Mouse (Mus musculus): ENCODE data around the gene 1700028P14Rik. TPM values are rescaled to one million over a fixed set of nuclear protein-coding genes. Genes with fewer than 3 reads are reported as not detected.

The 1700028P14Rik gene
- polyA plus RNA-seq, 1 experiment from 2014 or later: 3.0 TPM

DNA sequence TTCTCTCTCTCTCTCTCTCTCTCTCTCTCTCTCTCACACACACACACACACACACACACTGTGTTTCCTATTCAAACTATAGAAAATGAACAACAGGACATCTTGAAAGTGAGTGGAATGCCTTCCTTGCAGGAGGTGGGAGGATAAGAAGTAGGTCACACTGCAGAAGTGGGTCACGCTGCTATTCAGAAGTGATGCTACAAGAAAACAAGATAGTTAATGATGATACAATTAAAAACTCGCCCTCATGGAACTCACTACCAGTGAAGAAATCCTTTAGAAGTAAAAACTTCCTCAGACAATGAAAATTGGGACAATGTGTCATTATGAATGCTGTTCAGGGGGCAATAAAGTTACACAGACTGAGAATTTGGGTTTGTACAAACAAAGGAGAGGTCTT is 20.4 kb upstream of the 1700028P14Rik start:
- 62% methylated on average over 2 of the region's 2 CpGs for WGBS

DNA sequence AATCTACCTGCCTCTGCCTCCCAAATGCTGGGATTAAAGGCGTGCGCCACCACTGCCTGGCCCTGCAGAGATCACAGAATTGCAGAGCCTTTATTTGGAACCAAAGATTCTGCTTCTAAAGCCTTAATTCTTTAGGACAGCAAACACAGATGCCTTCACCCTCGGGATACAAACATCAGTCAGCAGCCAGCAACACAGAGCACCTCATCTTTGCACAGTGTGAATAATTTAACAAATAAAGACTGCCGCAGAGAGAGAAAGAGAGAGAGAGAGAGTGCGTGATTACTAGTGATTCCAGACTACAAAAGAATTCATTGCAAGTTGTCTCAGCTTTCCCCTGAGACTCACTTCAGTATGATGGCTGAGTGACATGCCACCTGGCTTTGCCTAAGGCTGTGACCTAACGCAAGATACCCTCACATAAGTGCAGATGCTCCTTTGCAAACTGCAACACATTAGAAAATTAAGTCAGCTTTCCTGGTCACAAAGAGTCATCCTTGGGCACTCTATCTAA is 15.6 kb upstream of the 1700028P14Rik start:
- H3K9ac ChIP-seq (ENCODE audit: low read depth, low read length): no peak overlapping the region
- no peaks in the 10 kb centered on the region for H3K9me3 ChIP-seq (ENCODE audit: control insufficient read depth, low read length)
- H3K4me2 ChIP-seq (ENCODE audit: low read length): no peak overlapping the region
- H3K4me1 ChIP-seq (ENCODE audit: control insufficient read depth, insufficient read depth, low read depth, low read length): no peaks in the 10 kb centered on the region
- H3K4me3 ChIP-seq (ENCODE audit: low read length): no peak overlapping the region
- H3K27me3 ChIP-seq (replicated peaks; ENCODE audit: control insufficient read depth, insufficient read depth, low read length): no peaks in the 10 kb centered on the region
- WGBS: 49% methylated on average over 6 of the region's 6 CpGs
- no peaks in the 10 kb centered on the region for H3K36me3 ChIP-seq (ENCODE audit: control insufficient read depth, insufficient read depth, low read length)
- H3K27ac ChIP-seq (ENCODE audit: low read depth, low read length): no peak overlapping the region
- no peak for ATAC-seq

More for the DNA sequence above, 20.4 kb upstream of the 1700028P14Rik start:
- no peak overlapping the region for H3K4me3 ChIP-seq (ENCODE audit: low read length)
- H3K9me3 ChIP-seq (ENCODE audit: control insufficient read depth, low read length): no peaks in the 10 kb centered on the region
- no peak for ATAC-seq
- no peaks in the 10 kb centered on the region for H3K36me3 ChIP-seq (ENCODE audit: control insufficient read depth, insufficient read depth, low read length)
- H3K27me3 ChIP-seq (replicated peaks; ENCODE audit: control insufficient read depth, insufficient read depth, low read length): no peaks in the 10 kb centered on the region
- H3K4me2 ChIP-seq (ENCODE audit: low read length): no peak overlapping the region
- H3K27ac ChIP-seq (ENCODE audit: low read depth, low read length): no peak overlapping the region
- no peak overlapping the region for H3K9ac ChIP-seq (ENCODE audit: low read depth, low read length)
- H3K4me1 ChIP-seq (ENCODE audit: control insufficient read depth, insufficient read depth, low read depth, low read length): no peaks in the 10 kb centered on the region

DNA sequence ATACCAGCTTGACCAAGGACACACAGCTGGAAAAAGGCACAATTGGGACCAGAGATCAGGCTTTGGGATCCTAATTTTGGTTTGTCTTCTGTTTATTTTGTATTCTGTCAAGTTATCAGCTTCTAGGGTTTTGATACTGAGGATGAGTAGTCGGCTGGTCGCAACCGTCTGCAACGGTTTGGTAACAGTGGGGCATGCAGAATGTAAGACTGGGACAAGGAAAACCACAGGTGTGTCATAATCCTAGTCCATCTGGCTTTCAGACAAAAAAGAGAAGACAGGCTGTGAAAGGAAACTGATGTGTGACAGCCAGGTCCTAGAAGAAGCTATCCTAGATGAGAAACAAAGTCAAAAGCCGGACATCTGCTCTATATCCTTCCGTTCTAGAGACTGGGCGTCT is 11.5 kb upstream of the 1700028P14Rik start:
- ATAC-seq: no peak
- WGBS: 95% methylated on average over 7 of the region's 7 CpGs
- Histone ChIP-seq H3K9ac (ENCODE audit: low read depth, low read length) (no peak overlapping the region), H3K27me3 (replicated peaks; ENCODE audit: control insufficient read depth, insufficient read depth, low read length) (no peaks in the 10 kb centered on the region), H3K27ac (ENCODE audit: low read depth, low read length) (no peak overlapping the region), H3K4me2 (ENCODE audit: low read length) (no peak overlapping the region), H3K9me3 (ENCODE audit: control insufficient read depth, low read length) (no peaks in the 10 kb centered on the region), H3K4me3 (ENCODE audit: low read length) (no peak overlapping the region), H3K4me1 (ENCODE audit: control insufficient read depth, insufficient read depth, low read depth, low read length) (no peaks in the 10 kb centered on the region), H3K36me3 (ENCODE audit: control insufficient read depth, insufficient read depth, low read length) (no peaks in the 10 kb centered on the region)

DNA sequence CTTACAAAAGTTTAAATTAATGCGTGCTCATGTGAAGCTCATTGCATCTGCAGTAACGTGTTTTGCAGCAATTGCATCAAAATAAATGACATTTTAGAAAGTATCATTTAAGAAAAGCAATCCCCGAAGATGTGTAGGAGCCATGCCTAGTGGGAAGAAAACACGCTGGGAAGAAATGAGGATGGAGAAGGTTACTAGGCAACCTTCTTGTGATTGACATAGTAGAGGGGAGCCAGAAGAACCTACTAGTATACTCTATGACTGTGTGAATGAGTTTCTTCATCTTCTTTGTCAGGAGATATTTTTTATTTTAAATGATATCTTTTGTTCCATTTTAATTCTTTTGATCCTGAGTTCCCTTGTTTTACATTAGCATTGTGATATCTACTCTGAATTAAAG is 5.7 kb upstream of the 1700028P14Rik start:
- H3K36me3 ChIP-seq (ENCODE audit: control insufficient read depth, insufficient read depth, low read length): no peaks in the 10 kb centered on the region
- H3K9me3 ChIP-seq (ENCODE audit: control insufficient read depth, low read length): no peaks in the 10 kb centered on the region
- WGBS: 73% methylated on average over 4 of the region's 4 CpGs
- no peak overlapping the region for H3K4me2 ChIP-seq (ENCODE audit: low read length)
- H3K9ac ChIP-seq (ENCODE audit: low read depth, low read length): no peak overlapping the region
- no peak for ATAC-seq
- no peak overlapping the region for H3K27ac ChIP-seq (ENCODE audit: low read depth, low read length)
- H3K4me1 ChIP-seq (ENCODE audit: control insufficient read depth, insufficient read depth, low read depth, low read length): no peaks in the 10 kb centered on the region
- no peaks in the 10 kb centered on the region for H3K27me3 ChIP-seq (replicated peaks; ENCODE audit: control insufficient read depth, insufficient read depth, low read length)
- H3K4me3 ChIP-seq (ENCODE audit: low read length): no peak overlapping the region

DNA sequence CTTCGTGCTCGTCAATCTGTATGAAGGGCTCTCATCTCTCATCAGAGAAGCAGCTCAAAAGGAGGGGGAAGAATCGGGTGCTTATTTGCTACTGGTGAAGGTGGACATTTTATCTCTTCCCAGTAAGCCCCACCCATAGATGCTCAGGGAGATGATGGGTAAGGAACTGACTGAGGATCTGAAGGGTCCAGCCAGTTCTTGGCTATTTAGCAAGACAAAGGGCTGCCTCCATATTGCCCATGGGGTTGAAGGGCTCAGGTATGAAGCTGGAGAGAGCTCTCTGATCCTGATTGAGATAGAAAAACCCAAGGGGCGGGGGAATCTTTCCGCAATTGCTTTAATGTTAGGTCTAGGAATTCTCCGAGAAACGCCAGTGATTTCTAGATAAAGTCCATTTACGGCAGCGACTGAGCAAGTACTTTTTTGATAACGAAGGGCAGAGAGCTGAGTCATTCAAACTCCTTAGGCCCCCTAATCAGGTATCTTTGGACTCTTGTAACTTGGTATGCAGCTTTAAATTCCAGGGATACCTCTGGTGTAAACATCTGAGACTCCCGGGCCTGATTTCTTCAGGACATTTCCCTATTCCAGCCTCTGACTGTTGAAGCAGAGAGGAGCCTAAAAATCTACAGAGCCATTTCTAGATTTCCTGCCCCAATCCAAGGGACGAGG is 4.8 kb upstream of the 1700028P14Rik start:
- Histone ChIP-seq H3K4me1 (ENCODE audit: control insufficient read depth, insufficient read depth, low read depth, low read length) (no peaks in the 10 kb centered on the region; the same call in 1 of the 2 replicates), H3K27ac (ENCODE audit: low read depth, low read length) (no peak overlapping the region), H3K4me3 (ENCODE audit: low read length) (no peak overlapping the region), H3K36me3 (ENCODE audit: control insufficient read depth, insufficient read depth, low read length) (no peaks in the 10 kb centered on the region), H3K9ac (ENCODE audit: low read depth, low read length) (no peak overlapping the region), H3K27me3 (replicated peaks; ENCODE audit: control insufficient read depth, insufficient read depth, low read length) (no peaks in the 10 kb centered on the region), H3K4me2 (ENCODE audit: low read length) (no peak overlapping the region), H3K9me3 (ENCODE audit: control insufficient read depth, low read length) (no peaks in the 10 kb centered on the region)
- no peak for ATAC-seq
- 75% methylated on average over 12 of the region's 12 CpGs for WGBS

DNA sequence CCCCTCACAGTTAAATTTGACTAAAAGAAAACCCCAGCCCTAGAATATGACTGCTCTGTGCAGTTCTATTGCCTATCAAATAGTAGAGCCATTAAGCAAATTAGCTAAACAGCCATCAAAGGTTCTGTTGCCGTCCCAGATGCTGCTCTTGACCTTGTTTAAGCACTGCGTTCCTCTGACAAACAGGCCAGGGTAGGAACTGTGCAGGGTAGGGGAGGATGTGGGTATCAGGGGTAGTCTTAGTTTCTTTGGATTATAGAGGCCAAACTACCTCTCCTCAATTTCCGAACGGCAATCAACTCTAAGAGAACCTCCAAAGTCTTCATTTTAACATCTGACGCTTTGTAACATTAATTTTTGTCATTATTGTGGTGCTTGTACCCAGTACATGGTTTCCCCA is 542 bp upstream of the 1700028P14Rik start:
- Histone ChIP-seq H3K9ac (ENCODE audit: low read depth, low read length) (no peak overlapping the region), H3K27ac (ENCODE audit: low read depth, low read length) (no peak overlapping the region), H3K27me3 (replicated peaks; ENCODE audit: control insufficient read depth, insufficient read depth, low read length) (no peaks in the 10 kb centered on the region), H3K36me3 (ENCODE audit: control insufficient read depth, insufficient read depth, low read length) (no peaks in the 10 kb centered on the region), H3K9me3 (ENCODE audit: control insufficient read depth, low read length) (no peaks in the 10 kb centered on the region), H3K4me2 (ENCODE audit: low read length) (no peak overlapping the region), H3K4me3 (ENCODE audit: low read length) (no peak overlapping the region), H3K4me1 (ENCODE audit: control insufficient read depth, insufficient read depth, low read depth, low read length) (no peaks in the 10 kb centered on the region; the same call in 1 of the 2 replicates)
- 91% methylated on average over 5 of the region's 5 CpGs for WGBS
- peak; percentile 13; the same call in 1 of the 2 replicates for ATAC-seq

DNA sequence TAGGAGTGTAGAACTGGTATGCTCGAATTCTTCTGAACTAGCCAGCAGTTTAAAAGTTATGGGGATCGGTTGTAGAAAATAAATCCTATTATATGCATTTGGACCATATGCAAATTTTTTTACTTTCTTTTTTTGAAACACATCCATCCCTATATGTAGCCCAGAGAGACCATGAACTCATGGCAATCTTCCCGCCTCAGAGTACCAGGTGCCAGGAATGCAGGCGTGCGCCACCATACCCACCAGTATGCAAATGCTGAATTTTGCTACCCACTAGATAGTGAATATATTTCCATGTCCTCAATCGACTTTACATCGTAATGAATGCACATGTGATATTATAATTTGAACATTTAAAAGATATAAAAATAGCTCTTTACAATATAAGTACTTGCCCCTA is 5.3 kb downstream of the 1700028P14Rik start:
- Histone ChIP-seq H3K4me1 (ENCODE audit: control insufficient read depth, insufficient read depth, low read depth, low read length) (no peaks in the 10 kb centered on the region; the same call in 1 of the 2 replicates), H3K9ac (ENCODE audit: low read depth, low read length) (no peak overlapping the region), H3K27ac (ENCODE audit: low read depth, low read length) (no peak overlapping the region), H3K27me3 (replicated peaks; ENCODE audit: control insufficient read depth, insufficient read depth, low read length) (no peaks in the 10 kb centered on the region), H3K4me2 (ENCODE audit: low read length) (no peak overlapping the region), H3K4me3 (ENCODE audit: low read length) (no peak overlapping the region), H3K9me3 (ENCODE audit: control insufficient read depth, low read length) (no peaks in the 10 kb centered on the region), H3K36me3 (ENCODE audit: control insufficient read depth, insufficient read depth, low read length) (no peaks in the 10 kb centered on the region)
- ATAC-seq: no peak
- 92% methylated on average over 7 of the region's 7 CpGs for WGBS

DNA sequence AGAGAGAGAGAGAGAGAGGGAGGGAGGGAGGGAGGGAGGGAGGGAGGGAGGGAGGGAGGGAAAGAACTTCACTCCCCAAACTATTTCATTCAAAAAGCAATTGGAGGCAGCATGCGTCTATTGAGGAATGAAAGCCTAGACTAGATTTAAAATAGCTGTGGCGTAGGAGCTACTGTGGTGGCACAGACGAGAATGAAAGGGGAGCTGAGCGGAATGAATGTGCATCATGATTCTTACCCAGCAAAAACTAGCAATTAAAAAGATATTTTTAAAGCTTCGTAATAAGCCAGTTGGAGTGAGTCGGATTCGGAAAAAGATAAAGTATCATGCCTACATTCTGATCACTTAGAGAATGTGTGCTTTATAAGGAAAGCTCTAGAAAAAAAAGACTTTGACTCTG is 7.3 kb downstream of the 1700028P14Rik start:
- H3K4me3 ChIP-seq (ENCODE audit: low read length): no peak overlapping the region
- WGBS: 71% methylated on average over 7 of the region's 7 CpGs
- no peak for ATAC-seq
- H3K9me3 ChIP-seq (ENCODE audit: control insufficient read depth, low read length): no peaks in the 10 kb centered on the region
- H3K4me2 ChIP-seq (ENCODE audit: low read length): no peak overlapping the region
- H3K27me3 ChIP-seq (replicated peaks; ENCODE audit: control insufficient read depth, insufficient read depth, low read length): no peaks in the 10 kb centered on the region
- H3K36me3 ChIP-seq (ENCODE audit: control insufficient read depth, insufficient read depth, low read length): no peaks in the 10 kb centered on the region
- no peak overlapping the region for H3K27ac ChIP-seq (ENCODE audit: low read depth, low read length)
- no peaks in the 10 kb centered on the region for H3K4me1 ChIP-seq (ENCODE audit: control insufficient read depth, insufficient read depth, low read depth, low read length)
- no peak overlapping the region for H3K9ac ChIP-seq (ENCODE audit: low read depth, low read length)

DNA sequence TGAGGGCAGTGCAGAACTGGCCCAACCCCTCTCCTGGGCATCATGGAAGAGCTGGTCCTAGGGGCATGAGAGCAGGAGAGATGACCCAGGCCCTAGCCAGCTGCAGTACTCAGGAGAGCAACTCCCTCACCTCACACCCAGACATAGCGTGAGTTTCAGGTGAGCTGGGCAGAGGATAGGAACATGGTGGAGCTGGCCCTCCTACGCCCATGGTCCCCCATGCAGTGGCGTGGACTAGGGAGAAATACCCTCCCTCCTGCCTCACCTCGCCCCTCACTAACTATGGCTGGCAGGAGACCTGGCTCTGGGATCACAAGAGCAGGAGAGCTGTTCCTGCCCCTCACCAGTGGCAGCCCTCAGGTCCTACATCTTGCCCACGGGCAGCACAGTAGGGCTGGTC is 8.8 kb downstream of the 1700028P14Rik start:
- Histone ChIP-seq H3K36me3 (ENCODE audit: control insufficient read depth, insufficient read depth, low read length) (no peaks in the 10 kb centered on the region), H3K4me3 (ENCODE audit: low read length) (no peak overlapping the region), H3K4me2 (ENCODE audit: low read length) (no peak overlapping the region), H3K4me1 (ENCODE audit: control insufficient read depth, insufficient read depth, low read depth, low read length) (no peaks in the 10 kb centered on the region), H3K9ac (ENCODE audit: low read depth, low read length) (no peak overlapping the region), H3K27ac (ENCODE audit: low read depth, low read length) (no peak overlapping the region), H3K9me3 (ENCODE audit: control insufficient read depth, low read length) (no peaks in the 10 kb centered on the region), H3K27me3 (replicated peaks; ENCODE audit: control insufficient read depth, insufficient read depth, low read length) (no peaks in the 10 kb centered on the region)
- ATAC-seq: no peak
- 88% methylated on average over 5 of the region's 5 CpGs for WGBS

Data from hindbrain, embryonic 16.5 days (tissue).